Mouse (Mus musculus) ovary, adult 18-20 months (tissue): ENCODE measurements around the gene Card10.

ENCODE experiments used
- DNase-seq: peaks from one replicate; pipeline ENCODE4 v3.0.0; 2022; ENCODE audit warnings: low spot score, mixed read lengths

Gene Card10

GRCm38 (mm10) chr15:78834233-78835005 lies 31.6 kb upstream of the Card10 start:
- DNase-seq = no peak

DNA sequence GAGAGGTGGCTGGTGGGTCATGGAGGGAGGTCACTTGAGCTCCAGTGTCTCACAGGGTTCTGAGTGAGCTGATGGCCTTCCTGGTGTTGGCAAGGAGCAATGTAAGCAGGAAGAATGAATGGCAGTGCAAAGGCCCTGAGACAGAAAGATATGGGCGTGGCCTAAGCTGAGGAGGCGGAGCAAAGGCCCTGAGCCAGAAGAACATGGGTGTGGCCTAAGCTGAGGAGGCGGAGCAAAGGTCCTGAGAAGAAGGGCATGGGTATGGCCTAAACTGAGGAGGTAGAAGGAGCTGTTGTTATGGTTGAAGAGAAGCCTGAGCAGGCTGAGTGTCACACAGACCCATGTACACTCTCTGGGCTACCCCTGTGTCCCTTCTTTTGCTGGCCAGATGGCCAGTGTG lies 30.7 kb upstream of the Card10 start:
- no peak for DNase-seq

DNA sequence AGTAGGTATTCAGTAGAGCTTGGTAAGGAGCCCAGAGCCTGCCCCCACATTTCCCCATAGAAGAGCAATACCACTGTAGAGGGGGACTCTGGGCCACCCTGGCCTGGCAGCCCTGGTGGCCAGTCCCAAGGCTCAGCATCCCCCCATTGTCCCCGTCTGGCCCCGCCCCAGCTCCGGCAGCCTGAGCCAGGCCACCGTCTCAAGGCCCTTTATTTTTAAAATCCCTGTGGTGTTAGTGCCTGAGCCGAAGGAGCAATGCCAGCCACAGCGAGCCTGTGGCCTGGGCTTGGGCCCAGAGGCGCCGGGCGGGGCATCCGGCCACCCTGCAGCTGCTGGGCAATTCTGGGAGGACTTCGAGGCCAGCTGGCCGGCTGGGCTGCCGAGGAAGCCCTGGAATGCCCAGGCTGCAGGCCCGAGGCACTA lies 29.9 kb upstream of the Card10 start:
- DNase-seq = peak; percentile 88

DNA sequence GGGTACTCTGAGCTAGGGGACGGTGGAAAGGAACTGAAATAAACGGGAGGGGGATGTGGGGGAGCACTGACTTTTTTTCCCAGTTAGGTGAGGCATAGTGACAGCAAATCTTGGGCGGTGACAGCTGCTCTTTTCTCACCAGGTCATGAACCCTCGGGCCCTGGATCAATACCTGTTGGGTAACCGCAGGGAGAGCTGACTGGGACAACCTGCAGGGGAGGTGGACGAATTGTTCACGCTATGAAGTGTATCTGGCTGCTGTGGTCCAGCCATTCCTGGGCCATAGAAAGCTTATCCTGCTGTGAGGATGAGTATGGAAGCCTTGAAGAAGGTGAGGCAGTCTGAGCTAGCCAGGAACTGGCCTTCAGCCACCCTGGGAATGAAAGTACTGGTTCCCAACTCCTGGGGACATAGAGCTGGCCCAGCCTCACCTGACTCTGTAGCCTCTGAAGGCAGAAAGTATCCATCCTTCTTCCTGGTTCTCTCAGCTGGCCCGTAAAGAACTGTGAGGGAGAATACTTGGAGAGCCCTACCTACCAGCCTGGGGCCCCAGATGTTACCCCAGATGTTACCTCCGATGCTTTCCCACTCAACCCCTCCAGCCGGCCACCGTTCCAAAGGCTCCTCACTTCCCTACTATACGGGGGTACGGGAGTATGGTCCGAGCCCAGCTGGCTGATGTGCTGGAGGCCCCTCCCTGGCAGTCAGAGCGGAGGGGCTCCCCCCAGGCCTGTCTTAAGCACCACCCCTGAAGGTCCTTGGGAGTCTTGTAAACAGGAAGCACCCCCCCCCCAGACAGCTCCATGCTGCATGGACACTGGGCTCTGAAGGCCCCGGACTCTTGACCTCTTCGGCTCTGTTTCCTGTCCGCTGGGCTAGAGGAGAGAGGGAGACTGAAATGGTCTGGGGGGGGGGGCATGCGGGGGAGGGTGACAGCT lies 29.1 kb upstream of the Card10 start:
- no peak for DNase-seq

- DNase-seq = no peak
Observed at GRCm38 (mm10) chr15:78830742-78831719, 28.2 kb upstream of the Card10 start.

- DNase-seq = no peak
Observed at GRCm38 (mm10) chr15:78829636-78830035, 26.8 kb upstream of the Card10 start.

DNA sequence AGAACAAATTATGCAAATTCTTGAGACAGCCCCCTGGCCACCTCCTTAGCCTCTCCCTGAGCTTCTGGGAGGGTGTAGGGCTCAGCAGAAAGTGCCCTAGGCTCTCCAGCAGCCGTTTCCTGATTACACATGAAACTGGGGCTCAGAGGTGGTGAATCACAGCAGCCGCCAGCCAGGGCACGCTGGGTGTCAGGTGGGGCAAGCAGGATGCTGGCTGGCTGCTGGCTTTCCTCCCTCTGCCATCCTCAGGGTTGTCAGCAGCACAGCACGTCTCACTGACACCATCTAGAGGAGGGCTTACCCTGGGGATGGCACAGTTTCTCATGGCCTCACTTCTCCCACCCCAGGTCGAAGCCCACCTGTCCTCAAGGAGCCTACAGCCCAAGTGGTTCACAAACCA lies 25.5 kb upstream of the Card10 start:
- DNase-seq = no peak

GRCm38 (mm10) chr15:78826213-78827204 lies 23.7 kb upstream of the Card10 start:
- no peak for DNase-seq

- DNase-seq = no peak
Observed at GRCm38 (mm10) chr15:78816074-78816391, 13.2 kb upstream of the Card10 start.

DNA sequence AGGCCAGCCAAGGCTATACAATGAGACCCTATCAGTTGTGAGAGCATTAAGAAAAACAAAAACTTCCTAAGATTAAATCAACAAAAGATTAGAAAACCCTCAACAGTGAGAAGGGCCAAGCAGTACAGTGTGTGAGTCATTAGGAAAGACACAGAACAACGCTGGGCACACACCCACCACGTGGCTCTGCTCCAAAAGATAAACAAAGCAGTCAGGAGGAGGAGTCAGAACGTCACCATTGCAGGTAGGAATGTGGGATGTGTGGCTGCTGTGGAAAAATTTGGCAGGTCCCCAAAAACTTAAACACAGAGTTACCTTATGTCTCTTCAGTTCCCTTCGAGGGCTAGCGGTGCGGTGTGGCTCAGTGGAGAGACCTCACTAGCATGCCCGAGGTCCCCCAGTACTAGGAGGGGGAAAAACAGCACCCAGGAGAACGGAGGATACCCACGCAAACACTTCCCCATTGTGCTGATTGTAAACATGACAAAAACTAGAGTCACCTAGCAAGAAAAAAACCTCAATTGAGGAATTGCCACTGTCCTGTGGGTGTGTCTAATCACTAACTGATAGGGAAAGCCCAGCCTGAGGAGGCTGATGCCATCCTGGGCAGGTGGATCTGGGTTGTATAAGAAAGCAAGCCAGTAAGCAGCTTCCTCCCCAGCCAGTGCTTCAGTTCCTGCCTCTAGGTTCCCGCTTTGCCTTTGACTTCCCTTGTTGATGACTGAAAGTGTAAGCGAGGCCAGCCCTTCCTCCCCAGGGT lies 12.7 kb upstream of the Card10 start:
- no peak for DNase-seq

- DNase-seq = no peak
Observed at GRCm38 (mm10) chr15:78813603-78814002, 10.8 kb upstream of the Card10 start.

GRCm38 (mm10) chr15:78810146-78810545 lies 7.3 kb upstream of the Card10 start:
- DNase-seq = no peak

DNA sequence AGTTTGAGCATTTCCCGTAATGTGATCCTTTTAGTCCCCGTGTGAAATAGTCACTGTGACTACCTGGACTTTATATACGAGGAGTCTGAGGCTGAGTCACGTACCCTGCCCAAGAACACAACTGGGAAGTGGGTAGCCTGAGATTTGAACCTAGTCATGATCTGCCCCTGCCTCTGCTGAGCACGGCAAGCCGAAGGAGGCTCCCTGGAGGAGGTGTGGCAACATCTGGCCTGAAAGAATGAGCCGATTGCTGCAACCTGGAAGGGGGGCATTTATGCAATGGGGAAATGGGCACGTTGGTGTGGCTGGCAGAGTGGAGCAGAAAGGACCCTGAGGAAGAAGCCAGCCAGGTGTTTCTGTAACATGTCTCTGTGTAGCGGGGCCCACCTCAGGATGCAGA lies 6.9 kb upstream of the Card10 start:
- no peak for DNase-seq

GRCm38 (mm10) chr15:78808980-78809379 lies 6.1 kb upstream of the Card10 start:
- DNase-seq = no peak

- DNase-seq = no peak
Observed at GRCm38 (mm10) chr15:78807141-78807540, 4.3 kb upstream of the Card10 start.

DNA sequence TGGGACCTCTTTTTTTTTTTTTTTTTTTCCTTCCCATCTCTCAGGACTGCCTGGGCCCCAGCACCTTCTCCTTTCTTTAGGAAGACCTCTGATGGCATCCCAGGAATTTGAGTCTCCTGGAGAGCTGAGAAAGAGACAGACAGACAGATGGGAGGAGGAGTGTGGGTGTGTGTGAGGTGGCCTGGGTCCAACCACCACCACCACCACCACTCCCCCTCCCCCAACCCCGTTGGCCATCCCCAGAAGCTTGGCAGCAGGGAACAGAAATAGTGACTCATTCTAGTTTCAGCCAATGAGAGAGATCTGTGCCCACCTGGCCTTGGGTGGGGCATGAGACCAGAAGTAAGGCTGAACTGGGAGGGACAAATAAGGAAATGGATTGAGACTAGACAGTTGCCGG lies 3.8 kb upstream of the Card10 start:
- DNase-seq = no peak

DNA sequence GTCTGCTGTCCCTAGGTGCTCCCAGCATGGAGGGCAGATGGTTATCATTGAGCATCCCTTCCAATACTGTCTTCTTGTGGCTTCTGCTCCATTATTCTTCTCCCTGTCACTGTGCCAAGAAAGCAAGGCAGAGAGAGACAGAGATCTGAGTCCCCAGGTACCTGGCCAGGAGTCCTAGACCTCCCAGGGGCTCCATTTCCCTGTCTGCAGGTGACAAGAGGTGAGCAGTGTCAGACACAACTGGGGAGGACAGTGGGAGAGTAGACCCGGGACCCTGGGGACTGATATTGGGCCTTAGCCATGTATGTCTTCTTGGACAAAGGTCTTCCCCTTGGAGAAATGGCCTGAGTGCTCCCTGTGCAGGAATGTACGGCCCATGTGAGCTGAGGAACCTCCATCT lies 2.5 kb upstream of the Card10 start:
- no peak for DNase-seq

DNA sequence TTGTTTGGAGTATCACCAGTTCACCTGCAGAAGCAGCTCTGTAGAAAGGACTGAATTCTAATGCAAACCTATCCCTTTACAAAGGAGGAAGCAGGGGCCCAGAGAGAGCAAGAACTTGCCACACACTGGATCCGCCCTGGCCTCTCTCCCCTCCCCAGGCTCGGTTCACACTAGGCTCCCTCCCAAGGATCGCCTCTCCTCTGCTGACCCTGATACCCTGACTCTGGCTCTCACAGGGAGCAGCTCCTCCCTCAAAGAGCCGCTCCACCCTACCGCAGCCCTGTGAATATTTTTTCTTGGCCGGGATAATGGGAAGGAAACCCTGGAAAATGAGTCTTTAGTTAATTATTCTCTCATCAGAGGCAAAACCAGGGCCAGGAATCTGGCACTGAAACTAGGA lies 1.5 kb upstream of the Card10 start:
- DNase-seq = no peak

GRCm38 (mm10) chr15:78803499-78803900 lies 658 bp upstream of the Card10 start:
- peak; percentile 61 for DNase-seq
